Mouse (Mus musculus) C2C12 (cell line): ENCODE data around the gene Os9. TPM values are rescaled to one million over a fixed set of nuclear protein-coding genes. Genes with fewer than 3 reads are reported as not detected.

ENCODE experiments used
- H3K27me3 ChIP-seq: one replicate; pipeline ENCODE4 v1.6.1; 2011; ENCODE audit not compliant: control insufficient read depth, insufficient read depth, insufficient read length
- H3K36me3 ChIP-seq: one replicate; pipeline ENCODE4 v1.6.1; 2011; ENCODE audit not compliant: control insufficient read depth, insufficient read depth
- H3K4me3 ChIP-seq: one replicate; pipeline ENCODE4 v1.5.1; 2011; ENCODE audit warnings: mild to moderate bottlenecking, control low read depth; ENCODE audit not compliant: poor library complexity, insufficient read depth, severe bottlenecking
- H3K79me2 ChIP-seq: one replicate; pipeline ENCODE4 v1.6.1; 2011; ENCODE audit not compliant: control insufficient read depth, insufficient read depth
- H3K79me3 ChIP-seq: one replicate; pipeline ENCODE4 v1.6.1; 2011; ENCODE audit warnings: low read depth, control low read depth
- H3ac ChIP-seq: one replicate; pipeline ENCODE3; 2011; ENCODE audit warnings: low read depth; ENCODE audit not compliant: control insufficient read depth, insufficient read length
- CEBPB ChIP-seq: IDR thresholded peaks from one replicate; pipeline ENCODE4 v1.6.1; 2011; ENCODE audit warnings: low read depth, mild to moderate bottlenecking, control low read depth, moderate library complexity
- CTCF ChIP-seq: IDR thresholded peaks from one replicate; pipeline ENCODE4 v1.5.1; 2011; ENCODE audit not compliant: control insufficient read depth, insufficient read depth, insufficient read length
- FOSL1 ChIP-seq: IDR thresholded peaks from one replicate; pipeline ENCODE4 v1.8.0; 2011; ENCODE audit warnings: mild to moderate bottlenecking, low read length; ENCODE audit not compliant: poor library complexity, insufficient read depth, severe bottlenecking
- MAX ChIP-seq: IDR thresholded peaks from one replicate; pipeline ENCODE4 v1.6.1; 2011; ENCODE audit warnings: mild to moderate bottlenecking, control low read depth
- MYOD1 ChIP-seq: IDR thresholded peaks from one replicate; pipeline ENCODE4 v1.6.1; 2011; ENCODE audit warnings: low read depth; ENCODE audit not compliant: control insufficient read depth, insufficient read length
- MYOG ChIP-seq: IDR thresholded peaks from one replicate; pipeline ENCODE4 v1.6.1; 2011; ENCODE audit not compliant: control insufficient read depth, insufficient read length; ENCODE audit errors: extremely low read depth
- USF1 ChIP-seq: IDR thresholded peaks from one replicate; pipeline ENCODE4 v1.6.1; 2011; ENCODE audit warnings: low read depth, mild to moderate bottlenecking, control low read depth, moderate library complexity
- polyA plus RNA-seq: library from polyadenylated mRNA; unstranded; fragments of >200 nt; fragmentation: generic; extraction: Trizol; gene quantifications from one replicate; pipeline ENCODE4 v1.2.1, GENCODE M21; 2012; ENCODE audit warnings: missing spikeins

The Os9 gene
- polyA plus RNA-seq, 1 experiment: 35.6 TPM

DNA sequence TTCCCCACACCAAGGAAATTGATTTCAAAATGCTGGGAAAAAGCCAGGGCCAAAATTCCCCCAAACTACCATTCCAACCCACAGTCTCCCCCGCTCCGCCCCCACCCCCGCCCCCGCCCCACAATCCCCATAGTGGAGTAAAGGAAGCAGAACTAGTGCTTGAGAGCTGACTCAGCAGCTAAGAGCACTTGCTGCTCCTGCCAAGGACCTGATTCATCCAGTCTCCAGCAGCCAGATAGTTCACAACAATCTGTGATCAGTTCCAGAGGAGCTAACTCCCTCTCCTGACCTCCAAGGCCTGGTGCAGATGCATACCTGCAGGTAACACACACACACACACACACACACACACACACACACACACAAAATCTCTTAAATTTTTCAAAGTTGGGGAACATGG, 8.5 kb upstream of the Os9 start:
- H3ac ChIP-seq: no peak overlapping the region
- no peaks in the 10 kb centered on the region for H3K27me3 ChIP-seq
- TF ChIP-seq FOSL1 (no peak), MYOD1 (no peak), MAX (no peak), MYOG (no peak), CTCF (no peak), USF1 (no peak), CEBPB (no peak)
- H3K4me3 ChIP-seq: no peak overlapping the region
- no peaks in the 10 kb centered on the region for H3K36me3 ChIP-seq
- no peaks in the 10 kb centered on the region for H3K79me3 ChIP-seq
- H3K79me2 ChIP-seq: no peaks in the 10 kb centered on the region

DNA sequence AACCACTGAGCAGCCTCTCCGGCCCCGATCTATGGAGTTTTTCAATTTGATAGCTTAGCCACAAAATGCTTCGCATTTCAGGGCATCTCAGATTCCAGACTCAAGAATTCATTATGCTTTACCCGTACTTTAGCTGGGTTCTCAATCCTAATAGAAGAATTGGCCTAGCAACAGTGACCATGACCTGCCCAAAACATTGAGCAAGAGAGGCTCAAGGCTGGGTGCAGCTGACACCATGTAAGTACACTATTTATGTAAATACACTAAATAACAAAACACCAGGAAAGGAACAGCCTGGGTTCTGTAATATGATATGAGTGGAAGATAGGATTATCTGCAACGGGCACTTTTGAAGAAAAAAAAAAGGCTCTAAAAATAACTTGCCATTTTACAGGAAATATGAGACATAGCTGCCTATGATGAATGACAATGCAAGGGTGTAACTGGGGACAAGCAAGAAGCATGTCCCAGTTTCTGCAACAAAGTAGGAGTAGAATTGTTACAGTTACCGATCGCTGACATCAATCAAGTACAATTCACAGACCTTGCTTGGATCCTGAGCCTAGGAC, 6.9 kb upstream of the Os9 start:
- H3K27me3 ChIP-seq: no peaks in the 10 kb centered on the region
- H3ac ChIP-seq: no peak overlapping the region
- no peaks in the 10 kb centered on the region for H3K79me3 ChIP-seq
- no peak for TF ChIP-seq MAX
- no peak for TF ChIP-seq MYOG
- TF ChIP-seq FOSL1: no peak
- TF ChIP-seq MYOD1: no peak
- no peaks in the 10 kb centered on the region for H3K36me3 ChIP-seq
- no peaks in the 10 kb centered on the region for H3K79me2 ChIP-seq
- H3K4me3 ChIP-seq: no peak overlapping the region

DNA sequence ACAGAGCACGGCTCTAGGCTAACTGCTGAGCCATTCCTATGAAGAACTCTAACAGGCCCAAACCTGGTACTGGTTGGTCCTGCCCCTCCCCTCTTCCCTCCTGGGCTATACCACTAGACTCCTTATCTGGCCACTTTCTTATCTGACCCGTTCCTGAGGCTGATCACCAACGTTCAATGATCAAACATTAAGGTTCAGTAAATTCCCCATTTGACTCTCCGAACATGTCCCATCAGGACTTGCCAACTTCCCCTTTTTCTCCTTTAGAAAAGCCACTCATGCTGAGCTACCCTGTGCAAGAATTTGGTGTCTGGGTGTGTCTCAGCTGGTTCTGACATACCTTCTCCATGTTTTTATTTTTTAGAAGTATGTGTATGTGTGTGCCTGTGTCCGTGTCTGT, 5.6 kb upstream of the Os9 start:
- H3ac ChIP-seq: no peak overlapping the region
- no peaks in the 10 kb centered on the region for H3K36me3 ChIP-seq
- H3K27me3 ChIP-seq: no peaks in the 10 kb centered on the region
- TF ChIP-seq FOSL1 (no peak), MYOD1 (no peak), MYOG (no peak), MAX (no peak), CEBPB (no peak), CTCF (no peak)
- no peak overlapping the region for H3K4me3 ChIP-seq
- H3K79me3 ChIP-seq: no peaks in the 10 kb centered on the region
- no peaks in the 10 kb centered on the region for H3K79me2 ChIP-seq

DNA sequence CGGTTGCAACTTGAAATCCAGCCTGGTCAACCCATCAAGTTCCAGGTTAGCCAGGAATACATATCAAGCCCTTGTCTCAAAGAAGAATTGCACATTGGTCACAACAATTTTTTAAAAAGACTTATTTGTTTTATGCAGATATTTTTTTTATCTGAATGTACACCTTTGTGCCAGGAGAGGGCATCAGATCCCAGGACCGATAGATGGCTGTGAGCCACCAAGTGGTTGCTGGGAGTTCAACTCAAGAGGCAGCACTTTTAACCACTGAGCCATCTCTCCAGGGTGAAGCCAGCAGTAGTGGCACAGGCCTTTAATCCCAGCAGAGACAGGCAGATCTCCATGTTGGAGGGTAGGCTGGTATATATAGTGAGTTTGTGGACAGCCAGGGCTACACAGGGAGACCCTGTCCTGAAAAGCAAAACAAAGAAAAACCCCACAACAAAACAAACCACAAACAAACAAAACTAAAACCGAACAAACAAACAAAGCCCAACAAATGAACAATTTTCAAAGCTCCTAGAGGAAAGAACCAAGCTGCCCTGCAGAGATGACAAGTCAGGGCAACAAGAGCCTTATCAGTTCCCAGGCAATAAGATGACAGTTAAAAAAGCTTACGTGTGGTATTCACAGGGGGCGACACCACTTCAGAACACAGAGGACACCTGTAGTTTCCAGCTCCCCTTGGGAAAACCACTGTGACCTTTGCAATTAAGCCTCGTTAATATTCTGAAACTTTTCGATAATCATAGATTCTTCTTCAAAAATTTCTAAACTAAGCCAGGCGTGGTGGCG, 4.5 kb upstream of the Os9 start:
- H3K79me2 ChIP-seq: no peaks in the 10 kb centered on the region
- no peak overlapping the region for H3ac ChIP-seq
- TF ChIP-seq FOSL1 (no peak), MAX (no peak), MYOD1 (no peak), CEBPB (no peak), MYOG (no peak), CTCF (no peak)
- no peaks in the 10 kb centered on the region for H3K36me3 ChIP-seq
- H3K79me3 ChIP-seq: no peaks in the 10 kb centered on the region
- no peak overlapping the region for H3K4me3 ChIP-seq
- H3K27me3 ChIP-seq: no peaks in the 10 kb centered on the region

DNA sequence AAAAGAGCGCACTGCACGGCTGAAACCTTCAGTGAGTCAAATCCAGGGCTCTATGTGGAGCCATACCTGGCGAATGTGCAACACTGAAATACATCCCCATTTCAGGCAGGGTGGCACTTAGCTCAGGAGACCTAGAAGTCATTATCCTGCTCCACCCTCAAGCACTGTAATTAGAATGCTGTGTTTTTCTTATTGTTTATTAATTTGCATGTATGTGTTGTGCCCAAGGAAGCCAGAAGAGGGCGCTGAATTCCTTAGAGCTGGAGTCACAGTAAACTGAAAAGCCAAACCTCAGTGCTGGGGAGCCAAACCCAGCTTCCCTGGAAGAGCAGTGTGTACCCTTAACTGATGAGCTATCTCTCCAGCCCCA, 2.5 kb upstream of the Os9 start:
- H3K79me3 ChIP-seq: no peaks in the 10 kb centered on the region
- H3ac ChIP-seq: no peak overlapping the region
- no peak overlapping the region for H3K4me3 ChIP-seq
- no peaks in the 10 kb centered on the region for H3K27me3 ChIP-seq
- peaks cover 8% of the 10 kb centered on the region for H3K36me3 ChIP-seq
- no peaks in the 10 kb centered on the region for H3K79me2 ChIP-seq
- TF ChIP-seq MYOG (no peak), MAX (no peak), MYOD1 (no peak), CEBPB (no peak)

DNA sequence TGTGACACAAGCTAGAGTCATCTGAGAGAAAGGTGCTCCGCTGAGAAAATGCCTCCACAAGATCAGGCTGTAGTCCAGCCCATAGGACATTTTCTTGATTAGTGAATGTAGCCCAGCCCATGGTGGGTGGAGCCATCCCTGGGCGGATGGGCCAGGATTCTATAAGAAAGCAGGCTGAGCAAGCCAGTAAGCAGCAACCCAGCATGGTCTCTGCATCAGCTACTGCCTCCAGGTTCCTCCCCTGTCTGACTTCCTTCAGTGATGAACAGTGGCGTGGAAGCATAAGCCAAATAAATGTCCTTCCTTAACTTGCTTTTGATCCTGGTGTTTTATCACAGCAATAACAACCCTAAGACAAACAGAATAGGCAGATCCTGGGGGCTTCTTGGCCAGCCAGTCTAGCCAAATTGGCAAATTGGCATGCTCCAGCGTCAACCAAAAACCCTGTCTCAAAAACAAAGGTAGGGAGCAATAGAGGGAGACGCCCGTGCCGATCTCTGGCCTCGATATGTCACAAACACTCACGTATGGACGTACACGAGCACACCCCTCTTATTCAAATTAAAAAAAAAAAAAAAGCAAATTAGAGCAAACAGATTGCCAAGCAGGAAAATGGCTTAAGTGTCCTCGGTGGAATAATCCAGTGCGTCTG, 2.0 kb upstream of the Os9 start:
- no peaks in the 10 kb centered on the region for H3K27me3 ChIP-seq
- H3K36me3 ChIP-seq: peaks cover 10% of the 10 kb centered on the region
- H3ac ChIP-seq: no peak overlapping the region
- H3K79me2 ChIP-seq: no peaks in the 10 kb centered on the region
- no peak overlapping the region for H3K4me3 ChIP-seq
- H3K79me3 ChIP-seq: no peaks in the 10 kb centered on the region
- TF ChIP-seq FOSL1: no peak
- TF ChIP-seq MYOG: no peak
- no peak for TF ChIP-seq CTCF
- TF ChIP-seq MAX: no peak
- TF ChIP-seq USF1: no peak
- no peak for TF ChIP-seq CEBPB
- no peak for TF ChIP-seq MYOD1
